Mouse (Mus musculus) kidney, postnatal 10 days (tissue): Measurements from ENCODE around the gene Rgl2.
A peak's percentile ranks its signal among the peaks of the same experiment; 100 is the strongest.
"Not testable (repeated sequence)": the region's sequence is repeated elsewhere in the genome, so short reads cannot be mapped to it uniquely, and the experiment has no call there.

ENCODE experiments used
- DNase-seq: peaks from one replicate; pipeline ENCODE4 v3.0.0; 2021; ENCODE audit warnings: mixed read lengths

Rgl2 gene

GRCm38 (mm10) chr17:33951021-33951946, 21.9 kb downstream of the Rgl2 start, which contains the start of gene B3galt4:
Gene B3galt4 (minus strand): TSS chr17:33951488.
- DNase-seq: peak; percentile 93

GRCm38 (mm10) chr17:33952015-33952414, 22.7 kb downstream of the Rgl2 start:
- not testable (repeated sequence) for DNase-seq

GRCm38 (mm10) chr17:33952879-33953278, 23.5 kb downstream of the Rgl2 start:
- no peak for DNase-seq

GRCm38 (mm10) chr17:33953310-33953709, 24.0 kb downstream of the Rgl2 start:
- DNase-seq: no peak

- no peak for DNase-seq
These were observed 24.7 kb downstream of the Rgl2 start for GRCm38 (mm10) chr17:33953961-33954565.

- DNase-seq: no peak
These were observed 25.6 kb downstream of the Rgl2 start for GRCm38 (mm10) chr17:33954646-33955554.

- DNase-seq: peak; percentile 95
These were observed 26.3 kb downstream of the Rgl2 start, which contains the start of the genes Vps52 and Rps18 for GRCm38 (mm10) chr17:33955555-33956214. Gene Vps52 (plus strand): TSS chr17:33955812. Gene Rps18 (minus strand): TSS chr17:33956001.

- DNase-seq: no peak
These were observed 27.0 kb downstream of the Rgl2 start for GRCm38 (mm10) chr17:33956336-33956735.

- no peak for DNase-seq
These were observed 28.1 kb downstream of the Rgl2 start for GRCm38 (mm10) chr17:33957493-33957892.

GRCm38 (mm10) chr17:33958451-33958850, 29.1 kb downstream of the Rgl2 start:
- DNase-seq: no peak

GRCm38 (mm10) chr17:33959135-33959534, 29.8 kb downstream of the Rgl2 start:
- peak; percentile 29 for DNase-seq

- DNase-seq: no peak
These were observed 30.6 kb downstream of the Rgl2 start for GRCm38 (mm10) chr17:33959948-33960347.

GRCm38 (mm10) chr17:33962876-33963275, 33.5 kb downstream of the Rgl2 start:
- no peak for DNase-seq

- DNase-seq: no peak
These were observed 35.9 kb downstream of the Rgl2 start for GRCm38 (mm10) chr17:33965082-33965845.

GRCm38 (mm10) chr17:33965846-33966550, 36.7 kb downstream of the Rgl2 start:
- no peak for DNase-seq

- peak; percentile 88 for DNase-seq
These were observed 39.1 kb downstream of the Rgl2 start for GRCm38 (mm10) chr17:33968489-33968888.

- DNase-seq: no peak
These were observed 39.6 kb downstream of the Rgl2 start for GRCm38 (mm10) chr17:33968927-33969326.

GRCm38 (mm10) chr17:33969394-33969793, 40.1 kb downstream of the Rgl2 start:
- DNase-seq: no peak

GRCm38 (mm10) chr17:33972691-33973090, 43.3 kb downstream of the Rgl2 start:
- peak; percentile 79 for DNase-seq

GRCm38 (mm10) chr17:33973572-33973971, 44.2 kb downstream of the Rgl2 start:
- no peak for DNase-seq
